Mouse (Mus musculus) adrenal gland, postnatal 14 days (tissue): ENCODE data around the gene Dner. TPM values are rescaled to one million over a fixed set of nuclear protein-coding genes. Genes with fewer than 3 reads are reported as not detected.

Experiments used
- DNase-seq: peaks from one replicate; pipeline ENCODE4 v3.0.0; 2021; ENCODE audit warnings: mixed read lengths
- total RNA-seq: library from RNA; stranded (reverse); gene quantifications from 2 replicates; pipeline ENCODE4 v1.2.3, GENCODE M21; 2021

Dner gene
- total RNA-seq, 1 experiment from 2014 or later = 2.4 TPM

GRCm38 (mm10) chr1:84525514-84525913, 170.5 kb downstream of the Dner start:
- DNase-seq = no peak

- no peak for DNase-seq
These were observed 171.6 kb downstream of the Dner start for GRCm38 (mm10) chr1:84524413-84524812.

GRCm38 (mm10) chr1:84522963-84523280, 173.1 kb downstream of the Dner start:
- no peak for DNase-seq

GRCm38 (mm10) chr1:84522256-84522962, 173.6 kb downstream of the Dner start:
- no peak for DNase-seq

GRCm38 (mm10) chr1:84518347-84518746, 177.7 kb downstream of the Dner start:
- DNase-seq = no peak

GRCm38 (mm10) chr1:84513201-84513600, 182.8 kb downstream of the Dner start:
- peak; percentile 40 for DNase-seq

- no peak for DNase-seq
These were observed 187.5 kb downstream of the Dner start for GRCm38 (mm10) chr1:84508510-84508909.

GRCm38 (mm10) chr1:84507568-84507967, 188.5 kb downstream of the Dner start:
- no peak for DNase-seq

GRCm38 (mm10) chr1:84506984-84507546, 189.0 kb downstream of the Dner start:
- peak; percentile 44 for DNase-seq

GRCm38 (mm10) chr1:84500673-84501072, 195.3 kb downstream of the Dner start:
- no peak for DNase-seq

- no peak for DNase-seq
These were observed 204.3 kb downstream of the Dner start for GRCm38 (mm10) chr1:84491732-84492131.

- no peak for DNase-seq
These were observed 207.5 kb downstream of the Dner start for GRCm38 (mm10) chr1:84488546-84488945.

- no peak for DNase-seq
These were observed 211.0 kb downstream of the Dner start for GRCm38 (mm10) chr1:84485066-84485465.

GRCm38 (mm10) chr1:84484577-84484976, 211.4 kb downstream of the Dner start:
- no peak for DNase-seq

- no peak for DNase-seq
These were observed 216.0 kb downstream of the Dner start for GRCm38 (mm10) chr1:84479976-84480375.

GRCm38 (mm10) chr1:84474274-84474673, 221.7 kb downstream of the Dner start:
- no peak for DNase-seq

GRCm38 (mm10) chr1:84472260-84472659, 223.8 kb downstream of the Dner start:
- DNase-seq = no peak

GRCm38 (mm10) chr1:84470342-84470741, 225.7 kb downstream of the Dner start:
- peak; percentile 24 for DNase-seq

- DNase-seq = no peak
These were observed 228.4 kb downstream of the Dner start for GRCm38 (mm10) chr1:84467664-84468063.

- no peak for DNase-seq
These were observed 231.3 kb downstream of the Dner start for GRCm38 (mm10) chr1:84464761-84465160.

- DNase-seq = no peak
These were observed 231.9 kb downstream of the Dner start for GRCm38 (mm10) chr1:84463976-84464662.

- peak; percentile 28 for DNase-seq
These were observed 246.3 kb downstream of the Dner start for GRCm38 (mm10) chr1:84449566-84450278.

GRCm38 (mm10) chr1:84443640-84444039, 252.4 kb downstream of the Dner start:
- no peak for DNase-seq
